Mouse (Mus musculus) kidney, embryonic 16.5 days (tissue): ENCODE results near the gene Casq2. TPM values are rescaled to one million over a fixed set of nuclear protein-coding genes. Genes with fewer than 3 reads are reported as not detected.

Experiments used
- ATAC-seq: fragments of 200-750 bp; cut with Nextera tagmentation; 2 replicates; pipeline ENCODE4 v1.8.0; 2017; ENCODE audit warnings: moderate TSS enrichment; ENCODE audit not compliant: low FRiP score, low TSS enrichment
- H3K27ac ChIP-seq: fragments of 300-500 bp; sonication (generic); 2 replicates; pipeline ENCODE4 v1.5.1; 2014; ENCODE audit warnings: low read length
- H3K27me3 ChIP-seq: fragments of 300-500 bp; sonication (generic); 2 replicates; pipeline ENCODE4 v1.6.1; 2014; ENCODE audit warnings: low read length, control low read depth, mixed read lengths; ENCODE audit not compliant: insufficient read depth
- H3K36me3 ChIP-seq: fragments of 300-500 bp; sonication (generic); 2 replicates; pipeline ENCODE4 v1.6.1; 2014; ENCODE audit warnings: low read length, control low read depth, mixed read lengths; ENCODE audit not compliant: insufficient read depth
- H3K4me1 ChIP-seq: fragments of 300-500 bp; sonication (generic); 2 replicates; pipeline ENCODE4 v1.6.1; 2014; ENCODE audit warnings: low read length, control low read depth, mixed read lengths; ENCODE audit not compliant: insufficient read depth
- H3K4me2 ChIP-seq: fragments of 300-500 bp; sonication (generic); replicated peaks from 2 replicates; pipeline ENCODE4 v1.6.1; 2014; ENCODE audit warnings: low read depth, low read length
- H3K4me3 ChIP-seq: fragments of 300-500 bp; sonication (generic); 2 replicates; pipeline ENCODE4 v1.5.1; 2014; ENCODE audit warnings: mild to moderate bottlenecking, low read length
- H3K9ac ChIP-seq: fragments of 300-500 bp; sonication (generic); replicated peaks from 2 replicates; pipeline ENCODE4 v1.6.1; 2014; ENCODE audit warnings: low read length
- H3K9me3 ChIP-seq: fragments of 300-500 bp; sonication (generic); 2 replicates; pipeline ENCODE4 v1.6.1; 2016; ENCODE audit warnings: low read length, control low read depth
- whole genome bisulfite sequencing: fragments of 180-500 bp; shearing (Covaris S2); extraction: QIAGEN DNeasy Blood & Tissue Kit; methylation state at CpG from one replicate; pipeline ENCODE4 v1.1.7; 2014; 5-methylcytosine and 5-hydroxymethylcytosine counted together
- polyA plus RNA-seq: library from polyadenylated mRNA; unstranded; fragments of >200 nt; fragmentation: Nextera tagmentation; extraction: Ambion mirVana; gene quantifications from 2 replicates; pipeline ENCODE4 v1.2.1, GENCODE M21; 2015

Gene Casq2
- 3.1 and 3.6 TPM in 2 replicates for polyA plus RNA-seq

DNA sequence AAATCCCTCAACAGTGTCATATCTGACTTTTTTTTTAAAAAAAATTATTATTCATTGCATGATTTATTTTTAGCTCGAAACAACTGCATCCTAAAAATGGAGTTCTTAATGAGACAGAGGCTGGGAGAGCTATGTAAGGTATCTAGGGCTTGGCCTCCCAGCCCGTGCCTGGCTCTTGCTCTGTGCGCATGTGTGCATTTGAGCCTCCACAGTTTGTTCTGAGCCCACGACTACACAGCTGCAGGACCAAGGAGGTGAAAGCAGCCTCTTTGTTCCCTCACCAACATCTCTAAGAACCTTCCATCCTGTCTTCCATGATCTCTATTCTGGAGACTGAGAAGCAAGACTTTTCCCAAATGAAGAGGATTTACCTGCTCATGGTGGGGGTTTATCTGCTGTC lies at the start of gene Casq2:
Casq2 (plus strand) TSS at position 133 of the 400 bp plus-strand sequence.
- Histone ChIP-seq H3K27ac (no peak within 1 kb of the TSS), H3K4me1 (peaks cover 4% of the 10 kb centered on the region; the same call in 1 of the 2 replicates), H3K9ac (no peak within 1 kb of the TSS), H3K27me3 (no peaks in the 10 kb centered on the region), H3K9me3 (no peaks in the 10 kb centered on the region), H3K4me2 (no peak within 1 kb of the TSS), H3K36me3 (no peaks in the 10 kb centered on the region), H3K4me3 (no peak within 1 kb of the TSS)
- no peak for ATAC-seq
- WGBS = 80% methylated on average over 4 of the region's 4 CpGs

DNA sequence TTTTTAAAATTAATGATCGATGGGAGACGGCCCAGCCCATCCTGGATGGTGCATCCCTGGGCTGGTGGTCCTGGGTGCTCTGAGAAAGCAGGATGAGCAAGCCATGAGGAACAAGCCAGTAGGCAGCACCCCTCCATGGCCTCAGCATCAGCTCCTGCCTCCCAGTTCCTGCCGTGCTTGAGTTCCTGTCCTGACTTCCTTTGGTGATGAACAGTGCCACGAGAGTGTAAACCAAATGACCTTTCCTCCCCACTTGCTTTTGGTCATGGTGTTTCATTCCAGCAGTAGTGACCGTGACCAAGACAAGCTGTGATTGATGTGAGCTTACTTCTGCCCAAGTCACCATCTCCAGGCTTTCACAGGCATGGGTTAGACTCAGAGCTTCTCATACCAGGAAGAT lies 48.4 kb upstream of the Casq2 start:
- 0 out of 2 replicates have a peak, but pooled peaks cover 4% of the 10 kb centered on the region for H3K9me3 ChIP-seq
- H3K4me1 ChIP-seq = no peaks in the 10 kb centered on the region
- H3K9ac ChIP-seq = no peak overlapping the region
- no peaks in the 10 kb centered on the region for H3K36me3 ChIP-seq
- no peaks in the 10 kb centered on the region for H3K27me3 ChIP-seq
- H3K4me2 ChIP-seq = no peak overlapping the region
- no peak overlapping the region for H3K4me3 ChIP-seq
- ATAC-seq = no peak
- 75% methylated on average over 5 of the region's 5 CpGs for WGBS
- no peak overlapping the region for H3K27ac ChIP-seq

DNA sequence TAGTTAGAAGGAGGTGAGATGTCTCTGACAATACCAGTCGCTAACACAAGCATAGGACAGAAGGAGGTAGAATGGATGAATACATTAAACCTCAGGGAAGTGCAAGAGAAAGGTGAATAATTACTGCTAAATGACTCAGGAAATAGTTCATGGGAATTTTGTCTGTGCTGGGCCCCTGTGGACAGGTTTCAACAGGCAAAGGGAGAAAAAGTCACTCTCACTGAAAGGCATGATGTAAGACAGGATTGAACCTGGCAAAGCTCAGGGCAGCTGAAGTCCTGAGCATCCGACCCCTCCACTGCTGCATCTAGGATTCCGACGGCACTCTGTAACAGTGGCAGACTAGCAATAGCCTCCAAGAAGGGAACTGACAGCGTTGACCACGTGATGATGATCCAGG lies 47.6 kb upstream of the Casq2 start:
- H3K27me3 ChIP-seq = no peaks in the 10 kb centered on the region
- WGBS = 82% methylated on average over 6 of the region's 6 CpGs
- H3K9ac ChIP-seq = no peak overlapping the region
- H3K36me3 ChIP-seq = no peaks in the 10 kb centered on the region
- H3K9me3 ChIP-seq = 0 out of 2 replicates have a peak, but pooled peaks cover 4% of the 10 kb centered on the region
- H3K27ac ChIP-seq = no peak overlapping the region
- ATAC-seq = no peak
- H3K4me3 ChIP-seq = no peak overlapping the region
- no peak overlapping the region for H3K4me2 ChIP-seq
- no peaks in the 10 kb centered on the region for H3K4me1 ChIP-seq

DNA sequence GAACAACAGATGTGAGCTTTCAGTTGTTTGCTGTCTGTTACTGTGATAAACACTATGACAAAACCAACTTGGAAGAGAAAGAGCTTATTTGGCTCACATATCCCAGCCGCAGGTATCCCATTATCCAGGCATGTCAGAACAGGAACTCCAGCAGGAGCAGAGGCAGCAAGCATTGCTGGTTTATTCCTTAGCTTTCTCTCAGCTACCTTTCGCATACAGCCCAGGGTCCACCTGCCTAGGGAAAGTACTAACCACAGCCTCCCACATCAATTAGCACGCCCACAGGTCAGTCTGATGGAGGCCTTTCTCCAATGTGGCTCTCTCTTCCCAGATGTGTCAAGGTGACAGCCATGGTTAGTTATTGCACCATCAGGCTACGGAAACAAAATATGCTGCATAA lies 44.6 kb upstream of the Casq2 start:
- Histone ChIP-seq H3K36me3 (no peaks in the 10 kb centered on the region), H3K9ac (no peak overlapping the region), H3K27me3 (no peaks in the 10 kb centered on the region), H3K4me1 (no peaks in the 10 kb centered on the region), H3K4me2 (no peak overlapping the region), H3K27ac (no peak overlapping the region), H3K9me3 (0 out of 2 replicates have a peak, but pooled peaks cover 4% of the 10 kb centered on the region), H3K4me3 (no peak overlapping the region)
- WGBS = 88% methylated on average over 4 of the region's 4 CpGs
- ATAC-seq = no peak

DNA sequence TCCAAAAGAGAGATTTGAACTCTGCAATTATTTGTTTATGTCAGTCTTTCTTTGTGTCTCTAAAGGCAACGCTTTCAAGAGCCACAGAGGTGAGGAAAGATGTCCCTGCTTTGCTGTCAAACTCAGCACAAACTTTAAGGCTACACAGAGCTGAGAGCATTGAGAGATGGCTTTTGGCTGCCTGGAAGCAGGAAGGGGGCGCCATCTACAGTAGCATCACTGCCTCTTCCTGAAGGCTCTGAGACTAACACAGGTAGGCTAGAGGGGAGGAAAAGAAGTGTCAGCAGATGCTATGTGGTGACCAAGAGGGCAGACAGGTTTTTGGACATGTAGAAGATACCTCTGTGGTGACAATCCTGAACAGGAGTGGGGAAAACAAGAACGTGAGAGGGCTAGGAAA lies 41.1 kb upstream of the Casq2 start:
- H3K9ac ChIP-seq = no peak overlapping the region
- no peak overlapping the region for H3K27ac ChIP-seq
- no peaks in the 10 kb centered on the region for H3K9me3 ChIP-seq
- 40% methylated on average over 3 of the region's 3 CpGs for WGBS
- no peaks in the 10 kb centered on the region for H3K4me1 ChIP-seq
- H3K4me2 ChIP-seq = no peak overlapping the region
- no peak overlapping the region for H3K4me3 ChIP-seq
- H3K27me3 ChIP-seq = no peaks in the 10 kb centered on the region
- no peak for ATAC-seq
- H3K36me3 ChIP-seq = no peaks in the 10 kb centered on the region

DNA sequence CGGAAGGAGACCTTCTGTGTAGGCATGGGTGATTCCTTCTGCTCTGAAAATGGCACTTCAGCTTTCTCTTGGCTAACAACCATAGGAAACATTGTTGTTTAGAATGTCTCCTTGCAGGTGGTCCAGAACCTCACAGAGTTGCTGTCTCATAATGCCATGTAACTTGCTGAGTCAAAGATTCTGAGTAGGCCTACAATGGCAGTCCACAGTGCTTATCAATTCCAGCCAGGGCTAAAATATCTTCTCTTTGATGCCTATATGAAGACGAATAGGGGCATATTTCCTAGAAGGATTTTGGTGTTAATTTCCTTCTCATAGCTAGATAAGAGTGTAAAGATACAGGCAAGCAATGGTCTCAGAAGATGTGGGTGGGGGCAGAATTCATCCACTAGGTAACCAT lies 38.7 kb upstream of the Casq2 start:
- WGBS = 90% methylated on average over 2 of the region's 2 CpGs
- Histone ChIP-seq H3K4me2 (no peak overlapping the region), H3K27ac (no peak overlapping the region), H3K9ac (no peak overlapping the region), H3K36me3 (no peaks in the 10 kb centered on the region), H3K9me3 (peaks cover 3% of the 10 kb centered on the region; the same call in 1 of the 2 replicates), H3K27me3 (no peaks in the 10 kb centered on the region), H3K4me1 (no peaks in the 10 kb centered on the region), H3K4me3 (no peak overlapping the region)
- no peak for ATAC-seq

DNA sequence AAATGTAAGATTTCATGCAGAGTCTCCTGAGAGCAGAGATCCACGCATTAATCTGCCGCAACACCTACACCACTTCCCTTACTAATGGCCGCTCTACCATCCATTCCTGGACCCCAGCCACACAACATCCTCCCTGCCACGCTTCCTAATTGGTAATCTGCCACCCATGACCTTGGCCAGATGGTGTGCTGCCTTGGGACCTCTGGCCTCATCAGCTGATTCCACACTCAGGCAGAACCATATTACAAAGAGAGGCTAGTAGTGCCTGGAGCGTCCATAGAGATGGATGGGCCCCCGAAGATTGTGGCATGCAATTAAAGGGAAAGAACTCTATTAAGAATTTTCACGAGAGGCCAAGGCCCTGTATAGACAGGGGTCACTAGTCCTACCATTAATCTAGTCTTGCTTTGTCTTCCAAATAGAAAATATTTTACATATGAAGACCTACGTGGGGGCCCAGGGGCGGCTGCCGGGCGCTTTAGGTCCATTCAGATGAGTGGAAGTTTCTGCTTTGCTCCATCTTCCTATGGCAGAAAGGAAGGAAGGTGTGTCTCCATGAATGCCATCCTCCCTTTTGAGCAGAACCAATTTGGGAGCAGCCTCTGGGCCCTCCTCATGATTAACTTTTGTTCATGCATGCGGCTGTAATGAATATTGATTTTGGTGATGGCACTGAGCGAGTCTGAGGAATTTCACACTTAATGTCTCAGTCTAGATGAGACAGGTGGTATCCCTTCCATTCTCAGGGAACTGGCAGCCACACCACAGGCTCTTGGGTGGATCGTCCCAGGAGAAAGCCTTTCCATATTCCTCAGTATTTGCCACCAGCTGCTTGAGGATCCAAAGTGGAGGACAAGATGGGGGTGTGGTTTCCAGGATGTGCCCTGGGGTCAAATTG lies 36.8 kb upstream of the Casq2 start:
- no peaks in the 10 kb centered on the region for H3K27me3 ChIP-seq
- no peaks in the 10 kb centered on the region for H3K4me1 ChIP-seq
- 78% methylated on average over 14 of the region's 14 CpGs for WGBS
- no peak for ATAC-seq
- H3K9ac ChIP-seq = no peak overlapping the region
- no peak overlapping the region for H3K4me2 ChIP-seq
- H3K4me3 ChIP-seq = no peak overlapping the region
- peaks cover 3% of the 10 kb centered on the region; the same call in 1 of the 2 replicates for H3K9me3 ChIP-seq
- H3K27ac ChIP-seq = no peak overlapping the region
- no peaks in the 10 kb centered on the region for H3K36me3 ChIP-seq

DNA sequence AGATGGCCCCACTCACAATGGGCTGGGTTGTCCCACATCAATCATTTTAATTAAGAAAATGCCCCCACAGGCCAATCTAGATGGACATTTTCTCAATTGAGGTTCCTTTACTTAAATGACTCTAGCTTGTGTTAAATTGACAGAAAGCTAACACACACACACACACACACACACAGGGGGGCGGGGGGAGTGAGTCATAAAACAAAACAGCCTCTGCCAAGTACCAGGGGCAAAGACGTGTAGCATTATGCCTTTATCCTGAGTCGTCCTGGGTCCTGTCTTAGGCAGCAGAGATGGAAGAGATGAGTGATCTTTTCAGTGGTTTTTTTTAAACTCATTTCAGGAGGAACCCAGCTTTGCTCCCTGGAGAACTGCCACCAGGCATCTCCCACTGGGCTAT lies 34.2 kb upstream of the Casq2 start:
- Histone ChIP-seq H3K27ac (no peak overlapping the region), H3K4me1 (no peaks in the 10 kb centered on the region), H3K4me3 (no peak overlapping the region), H3K4me2 (no peak overlapping the region), H3K9ac (no peak overlapping the region), H3K27me3 (no peaks in the 10 kb centered on the region), H3K9me3 (peaks cover 3% of the 10 kb centered on the region; the same call in 1 of the 2 replicates), H3K36me3 (no peaks in the 10 kb centered on the region)
- ATAC-seq = no peak
- 43% methylated on average over 3 of the region's 3 CpGs for WGBS

DNA sequence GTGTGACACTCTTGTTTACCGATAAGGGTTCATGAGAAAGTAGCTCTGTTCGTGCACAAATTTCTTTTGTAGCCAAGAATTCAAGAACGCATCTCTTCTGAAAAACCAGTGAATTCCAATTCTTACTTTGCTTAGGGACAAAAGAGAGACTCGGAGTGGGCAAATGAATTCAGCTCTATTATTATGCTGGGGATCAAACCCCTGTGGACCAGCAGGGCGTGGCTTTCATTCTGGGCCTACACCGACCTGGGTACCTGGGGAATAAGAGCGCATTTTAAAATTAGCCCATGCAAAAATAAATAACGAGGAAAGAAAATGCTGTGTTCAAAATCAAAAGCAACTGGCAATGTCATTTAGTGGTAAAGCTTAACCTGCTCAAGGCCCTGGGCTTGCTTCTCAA lies 32.9 kb upstream of the Casq2 start:
- peaks cover 3% of the 10 kb centered on the region; the same call in 1 of the 2 replicates for H3K9me3 ChIP-seq
- H3K4me1 ChIP-seq = no peaks in the 10 kb centered on the region
- WGBS = 67% methylated on average over 8 of the region's 8 CpGs
- no peak overlapping the region for H3K9ac ChIP-seq
- no peak overlapping the region for H3K27ac ChIP-seq
- no peaks in the 10 kb centered on the region for H3K36me3 ChIP-seq
- H3K27me3 ChIP-seq = no peaks in the 10 kb centered on the region
- no peak overlapping the region for H3K4me3 ChIP-seq
- no peak overlapping the region for H3K4me2 ChIP-seq
- no peak for ATAC-seq

DNA sequence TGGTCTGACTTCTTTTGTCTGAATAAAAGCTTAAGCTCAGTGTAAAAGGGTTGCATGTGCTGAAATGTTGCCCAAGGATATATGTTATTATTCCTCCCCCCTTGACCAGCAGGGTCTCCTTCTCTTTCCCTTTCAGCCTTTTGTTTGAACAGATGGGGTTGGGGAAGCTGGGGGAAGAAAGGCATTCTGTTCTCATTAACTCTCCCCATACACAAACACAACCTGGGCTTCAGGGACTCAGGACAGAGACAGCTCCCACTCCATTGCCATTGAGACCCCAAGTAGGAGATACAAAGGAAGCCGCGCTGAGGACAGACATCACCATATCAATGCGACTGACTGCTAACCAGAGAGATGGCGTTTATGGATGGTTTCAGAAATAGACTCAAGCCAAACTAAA lies 30.3 kb upstream of the Casq2 start:
- ATAC-seq = no peak
- Histone ChIP-seq H3K36me3 (no peaks in the 10 kb centered on the region), H3K4me3 (no peak overlapping the region), H3K4me1 (no peaks in the 10 kb centered on the region), H3K27ac (no peak overlapping the region), H3K9ac (no peak overlapping the region), H3K4me2 (no peak overlapping the region), H3K27me3 (no peaks in the 10 kb centered on the region), H3K9me3 (peaks cover 3% of the 10 kb centered on the region; the same call in 1 of the 2 replicates)
- WGBS = 58% methylated on average over 4 of the region's 4 CpGs
